Mouse (Mus musculus): ENCODE measurements around the gene Pde4c.

Gene Pde4c

GRCm38 (mm10) chr8:70766571-70767440, 43.3 kb downstream of the Pde4c start:
- DNase-seq (ENCODE audit: low read depth): no peak

GRCm38 (mm10) chr8:70767503-70767902, 44.0 kb downstream of the Pde4c start:
- DNase-seq (ENCODE audit: low read depth): no peak

- no peak for DNase-seq (ENCODE audit: low read depth)
Observed at GRCm38 (mm10) chr8:70768231-70768776, 44.8 kb downstream of the Pde4c start.

- no peak for DNase-seq (ENCODE audit: low read depth)
Observed at GRCm38 (mm10) chr8:70768956-70769355, 45.4 kb downstream of the Pde4c start.

- DNase-seq (ENCODE audit: low read depth): peak; percentile 97
Observed at GRCm38 (mm10) chr8:70769359-70769758, 45.8 kb downstream of the Pde4c start.

GRCm38 (mm10) chr8:70769858-70770257, 46.3 kb downstream of the Pde4c start:
- DNase-seq (ENCODE audit: low read depth): no peak

GRCm38 (mm10) chr8:70770748-70771147, 47.2 kb downstream of the Pde4c start:
- no peak for DNase-seq (ENCODE audit: low read depth)

GRCm38 (mm10) chr8:70771217-70771616, 47.7 kb downstream of the Pde4c start:
- no peak for DNase-seq (ENCODE audit: low read depth)

- DNase-seq (ENCODE audit: low read depth): no peak
Observed at GRCm38 (mm10) chr8:70772075-70772474, 48.6 kb downstream of the Pde4c start.

GRCm38 (mm10) chr8:70772890-70773289, 49.4 kb downstream of the Pde4c start:
- no peak for DNase-seq (ENCODE audit: low read depth)

GRCm38 (mm10) chr8:70773410-70773809, 49.9 kb downstream of the Pde4c start:
- no peak for DNase-seq (ENCODE audit: low read depth)

GRCm38 (mm10) chr8:70773833-70774232, 50.3 kb downstream of the Pde4c start:
- no peak for DNase-seq (ENCODE audit: low read depth)

GRCm38 (mm10) chr8:70774740-70775139, 51.2 kb downstream of the Pde4c start:
- DNase-seq (ENCODE audit: low read depth): no peak

GRCm38 (mm10) chr8:70775227-70775626, 51.7 kb downstream of the Pde4c start:
- no peak for DNase-seq (ENCODE audit: low read depth)

- DNase-seq (ENCODE audit: low read depth): no peak
Observed at GRCm38 (mm10) chr8:70775851-70776495, 52.5 kb downstream of the Pde4c start.

GRCm38 (mm10) chr8:70776496-70777444, 53.2 kb downstream of the Pde4c start, which contains the start of gene Pik3r2:
Gene Pik3r2, minus strand, starts transcription at chr8:70776713.
- DNase-seq (ENCODE audit: low read depth): peak; percentile 94

GRCm38 (mm10) chr8:70780093-70780492, 56.6 kb downstream of the Pde4c start:
- DNase-seq (ENCODE audit: low read depth): no peak

GRCm38 (mm10) chr8:70786291-70787050, 63.0 kb downstream of the Pde4c start:
- DNase-seq (ENCODE audit: low read depth): no peak

GRCm38 (mm10) chr8:70787051-70787445, 63.5 kb downstream of the Pde4c start:
- DNase-seq (ENCODE audit: low read depth): no peak

GRCm38 (mm10) chr8:70787941-70788667, 64.6 kb downstream of the Pde4c start:
- DNase-seq (ENCODE audit: low read depth): no peak
